Mouse (Mus musculus): Measurements from ENCODE around the gene Copz1. TPM values are rescaled to one million over a fixed set of nuclear protein-coding genes. Genes with fewer than 3 reads are reported as not detected.

The Copz1 gene
- total RNA-seq, 1 experiment from 2014 or later, result 48.1 TPM

Other genes starting within 250 kb of the Copz1 start
- gene Smug1, start 105.6 kb upstream of the Copz1 start, total RNA-seq (2017), result 5.5 and 8.1 TPM in 2 replicates
- gene Cbx5, start 32.9 kb upstream of the Copz1 start, total RNA-seq (2017), result 22.6 and 25.5 TPM in 2 replicates
- 345 and 352 TPM in 2 replicates for gene Hnrnpa1, start 32.3 kb upstream of the Copz1 start, total RNA-seq (2017)
- gene Nfe2, start 14.3 kb upstream of the Copz1 start, total RNA-seq (2017), result 195 and 199 TPM in 2 replicates
- gene Gpr84, start 37.9 kb downstream of the Copz1 start, total RNA-seq (2017), result 0.49 TPM in 1 of 2 replicates, not detected in the other
- gene Zfp385a, start 67.4 kb downstream of the Copz1 start, total RNA-seq (2017), result 1.9 and 3.1 TPM in 2 replicates
- gene Itga5, start 94.0 kb downstream of the Copz1 start, total RNA-seq (2017), result 11.8 and 15.2 TPM in 2 replicates
- 1.1 TPM in 1 of 2 replicates, not detected in the other for gene Gtsf1, start 157.8 kb downstream of the Copz1 start, total RNA-seq (2017)
- gene Gtsf2, start 175.8 kb downstream of the Copz1 start, total RNA-seq (2017), result not detected in 2 replicates
- 360 and 385 TPM in 2 replicates for gene Nckap1l, start 181.1 kb downstream of the Copz1 start, total RNA-seq (2017)
- 68.0 and 76.0 TPM in 2 replicates for gene Pde1b, start 230.3 kb downstream of the Copz1 start, total RNA-seq (2017)

Data from neutrophil, adult 5-6 weeks (primary cell).